Mouse (Mus musculus): ENCODE measurements around the gene Nfia. TPM values are rescaled to one million over a fixed set of nuclear protein-coding genes. Genes with fewer than 3 reads are reported as not detected.

Nfia gene
- polyA plus RNA-seq, 1 experiment from 2014 or later, result 42.0 TPM

- Histone ChIP-seq H3K4me2 (no peak overlapping the region), H3K9ac (no peak overlapping the region), H3K4me3 (no peak overlapping the region), H3K27me3 (replicated peaks) (no peaks in the 10 kb centered on the region), H3K27ac (ENCODE audit: poor library complexity, severe bottlenecking) (no peak overlapping the region), H3K9me3 (replicated peaks) (no peaks in the 10 kb centered on the region), H3K4me1 (replicated peaks) (peaks cover 9% of the 10 kb centered on the region; the same call in 1 of the 2 replicates), H3K36me3 (peaks cover 37% of the 10 kb centered on the region)
- ATAC-seq (ENCODE audit: insufficient number of reproducible peaks, low FRiP score), result no peak
- 87% methylated on average over 11 of the region's 11 CpGs for WGBS
These were observed 11.7 kb downstream of the Nfia start for GRCm38 (mm10) chr4:97784236-97784635.

- H3K4me1 ChIP-seq (replicated peaks), result peaks cover 16% of the 10 kb centered on the region; the same call in 1 of the 2 replicates
- WGBS, result 87% methylated on average over 8 of the region's 8 CpGs
- H3K27me3 ChIP-seq (replicated peaks), result no peaks in the 10 kb centered on the region
- ATAC-seq (ENCODE audit: insufficient number of reproducible peaks, low FRiP score), result no peak
- H3K9me3 ChIP-seq (replicated peaks), result no peaks in the 10 kb centered on the region
- H3K9ac ChIP-seq, result no peak overlapping the region
- H3K27ac ChIP-seq (ENCODE audit: poor library complexity, severe bottlenecking), result no peak overlapping the region
- peaks cover 42% of the 10 kb centered on the region for H3K36me3 ChIP-seq
- no peak overlapping the region for H3K4me3 ChIP-seq
- H3K4me2 ChIP-seq, result no peak overlapping the region
These were observed 13.2 kb downstream of the Nfia start for GRCm38 (mm10) chr4:97785547-97786271.

GRCm38 (mm10) chr4:97786571-97786970 is 14.0 kb downstream of the Nfia start:
- no peaks in the 10 kb centered on the region for H3K9me3 ChIP-seq (replicated peaks)
- no peak overlapping the region for H3K4me2 ChIP-seq
- H3K27ac ChIP-seq (ENCODE audit: poor library complexity, severe bottlenecking), result no peak overlapping the region
- H3K9ac ChIP-seq, result no peak overlapping the region
- no peaks in the 10 kb centered on the region for H3K27me3 ChIP-seq (replicated peaks)
- no peak overlapping the region for H3K4me3 ChIP-seq
- H3K36me3 ChIP-seq, result peaks cover 42% of the 10 kb centered on the region
- peaks cover 16% of the 10 kb centered on the region; the same call in 1 of the 2 replicates for H3K4me1 ChIP-seq (replicated peaks)
- no peak for ATAC-seq (ENCODE audit: insufficient number of reproducible peaks, low FRiP score)
- WGBS, result 64% methylated on average over 8 of the region's 8 CpGs

- 73% methylated on average over 3 of the region's 3 CpGs for WGBS
- Histone ChIP-seq H3K4me2 (no peak overlapping the region), H3K9ac (no peak overlapping the region), H3K4me1 (replicated peaks) (peaks cover 16% of the 10 kb centered on the region; the same call in 1 of the 2 replicates), H3K4me3 (no peak overlapping the region), H3K9me3 (replicated peaks) (no peaks in the 10 kb centered on the region), H3K36me3 (peaks cover 42% of the 10 kb centered on the region), H3K27me3 (replicated peaks) (no peaks in the 10 kb centered on the region), H3K27ac (ENCODE audit: poor library complexity, severe bottlenecking) (no peak overlapping the region)
- ATAC-seq (ENCODE audit: insufficient number of reproducible peaks, low FRiP score), result no peak
These were observed 15.0 kb downstream of the Nfia start for GRCm38 (mm10) chr4:97787515-97787914.

- ATAC-seq (ENCODE audit: insufficient number of reproducible peaks, low FRiP score), result no peak
- H3K27ac ChIP-seq (ENCODE audit: poor library complexity, severe bottlenecking), result no peak overlapping the region
- H3K4me1 ChIP-seq (replicated peaks), result peaks cover 20% of the 10 kb centered on the region; the same call in 1 of the 2 replicates
- no peak overlapping the region for H3K4me3 ChIP-seq
- no peaks in the 10 kb centered on the region for H3K9me3 ChIP-seq (replicated peaks)
- no peak overlapping the region for H3K4me2 ChIP-seq
- no peaks in the 10 kb centered on the region for H3K27me3 ChIP-seq (replicated peaks)
- WGBS, result 74% methylated on average over 4 of the region's 4 CpGs
- no peak overlapping the region for H3K9ac ChIP-seq
- H3K36me3 ChIP-seq, result peaks cover 41% of the 10 kb centered on the region
These were observed 16.0 kb downstream of the Nfia start for GRCm38 (mm10) chr4:97788537-97788936.

GRCm38 (mm10) chr4:97793931-97794330 is 21.4 kb downstream of the Nfia start:
- H3K27me3 ChIP-seq (replicated peaks), result no peaks in the 10 kb centered on the region
- 82% methylated on average over 10 of the region's 10 CpGs for WGBS
- no peak overlapping the region for H3K4me2 ChIP-seq
- H3K27ac ChIP-seq (ENCODE audit: poor library complexity, severe bottlenecking), result no peak overlapping the region
- no peak overlapping the region for H3K9ac ChIP-seq
- peaks cover 24% of the 10 kb centered on the region for H3K36me3 ChIP-seq
- ATAC-seq (ENCODE audit: insufficient number of reproducible peaks, low FRiP score), result no peak
- no peak overlapping the region for H3K4me3 ChIP-seq
- H3K9me3 ChIP-seq (replicated peaks), result no peaks in the 10 kb centered on the region
- peaks cover 21% of the 10 kb centered on the region for H3K4me1 ChIP-seq (replicated peaks)

GRCm38 (mm10) chr4:97794865-97795264 is 22.3 kb downstream of the Nfia start:
- H3K27ac ChIP-seq (ENCODE audit: poor library complexity, severe bottlenecking), result no peak overlapping the region
- no peak for ATAC-seq (ENCODE audit: insufficient number of reproducible peaks, low FRiP score)
- H3K27me3 ChIP-seq (replicated peaks), result no peaks in the 10 kb centered on the region
- WGBS, result 77% methylated on average over 4 of the region's 4 CpGs
- H3K9ac ChIP-seq, result no peak overlapping the region
- peaks cover 24% of the 10 kb centered on the region for H3K36me3 ChIP-seq
- no peak overlapping the region for H3K4me2 ChIP-seq
- H3K9me3 ChIP-seq (replicated peaks), result no peaks in the 10 kb centered on the region
- H3K4me3 ChIP-seq, result no peak overlapping the region
- peaks cover 17% of the 10 kb centered on the region for H3K4me1 ChIP-seq (replicated peaks)

GRCm38 (mm10) chr4:97795957-97796356 is 23.4 kb downstream of the Nfia start:
- peaks cover 12% of the 10 kb centered on the region for H3K4me1 ChIP-seq (replicated peaks)
- H3K27me3 ChIP-seq (replicated peaks), result no peaks in the 10 kb centered on the region
- no peak overlapping the region for H3K4me3 ChIP-seq
- WGBS, result 76% methylated on average over 5 of the region's 5 CpGs
- no peak for ATAC-seq (ENCODE audit: insufficient number of reproducible peaks, low FRiP score)
- peaks cover 25% of the 10 kb centered on the region for H3K36me3 ChIP-seq
- no peak overlapping the region for H3K4me2 ChIP-seq
- H3K9ac ChIP-seq, result no peak overlapping the region
- H3K27ac ChIP-seq (ENCODE audit: poor library complexity, severe bottlenecking), result no peak overlapping the region
- H3K9me3 ChIP-seq (replicated peaks), result no peaks in the 10 kb centered on the region

- no peak for ATAC-seq (ENCODE audit: insufficient number of reproducible peaks, low FRiP score)
- Histone ChIP-seq H3K27ac (ENCODE audit: poor library complexity, severe bottlenecking) (no peak overlapping the region), H3K4me1 (replicated peaks) (peaks cover 12% of the 10 kb centered on the region), H3K27me3 (replicated peaks) (no peaks in the 10 kb centered on the region), H3K9ac (no peak overlapping the region), H3K4me2 (no peak overlapping the region), H3K9me3 (replicated peaks) (no peaks in the 10 kb centered on the region), H3K36me3 (peaks cover 27% of the 10 kb centered on the region), H3K4me3 (no peak overlapping the region)
- 74% methylated on average over 10 of the region's 10 CpGs for WGBS
These were observed 24.0 kb downstream of the Nfia start for GRCm38 (mm10) chr4:97796505-97796904.

GRCm38 (mm10) chr4:97803791-97804190 is 31.3 kb downstream of the Nfia start:
- H3K4me2 ChIP-seq, result no peak overlapping the region
- H3K36me3 ChIP-seq, result peaks cover 25% of the 10 kb centered on the region
- H3K9me3 ChIP-seq (replicated peaks), result no peaks in the 10 kb centered on the region
- H3K27me3 ChIP-seq (replicated peaks), result no peaks in the 10 kb centered on the region
- no peak overlapping the region for H3K9ac ChIP-seq
- WGBS, result 76% methylated on average over 3 of the region's 3 CpGs
- no peak overlapping the region for H3K27ac ChIP-seq (ENCODE audit: poor library complexity, severe bottlenecking)
- no peak overlapping the region for H3K4me3 ChIP-seq
- no peak for ATAC-seq (ENCODE audit: insufficient number of reproducible peaks, low FRiP score)
- H3K4me1 ChIP-seq (replicated peaks), result peaks cover 6% of the 10 kb centered on the region

GRCm38 (mm10) chr4:97804638-97805037 is 32.1 kb downstream of the Nfia start:
- no peak for ATAC-seq (ENCODE audit: insufficient number of reproducible peaks, low FRiP score)
- no peak overlapping the region for H3K9ac ChIP-seq
- no peak overlapping the region for H3K4me3 ChIP-seq
- H3K36me3 ChIP-seq, result peaks cover 29% of the 10 kb centered on the region
- WGBS, result 82% methylated on average over 5 of the region's 5 CpGs
- H3K9me3 ChIP-seq (replicated peaks), result no peaks in the 10 kb centered on the region
- H3K27me3 ChIP-seq (replicated peaks), result no peaks in the 10 kb centered on the region
- no peak overlapping the region for H3K4me2 ChIP-seq
- peaks cover 14% of the 10 kb centered on the region for H3K4me1 ChIP-seq (replicated peaks)
- no peak overlapping the region for H3K27ac ChIP-seq (ENCODE audit: poor library complexity, severe bottlenecking)

GRCm38 (mm10) chr4:97805255-97805654 is 32.7 kb downstream of the Nfia start:
- Histone ChIP-seq H3K4me1 (replicated peaks) (peaks cover 20% of the 10 kb centered on the region), H3K27me3 (replicated peaks) (no peaks in the 10 kb centered on the region), H3K36me3 (peaks cover 23% of the 10 kb centered on the region), H3K9me3 (replicated peaks) (no peaks in the 10 kb centered on the region), H3K4me3 (no peak overlapping the region), H3K27ac (ENCODE audit: poor library complexity, severe bottlenecking) (no peak overlapping the region), H3K4me2 (no peak overlapping the region), H3K9ac (no peak overlapping the region)
- ATAC-seq (ENCODE audit: insufficient number of reproducible peaks, low FRiP score), result no peak
- 47% methylated on average over 2 of the region's 2 CpGs for WGBS

Measured in heart, embryonic 12.5 days (tissue).